Mouse (Mus musculus) cerebellum, adult 2 months (tissue): ENCODE data around the gene Fermt3.

Experiments used
- CTCF ChIP-seq: fragments of 200-500 bp; IDR thresholded peaks from 2 replicates; pipeline ENCODE4 v1.5.1; 2011; ENCODE audit warnings: low read depth, mild to moderate bottlenecking, control low read depth, low read length, moderate library complexity, borderline replicate concordance; ENCODE audit not compliant: insufficient read depth
- POLR2A ChIP-seq: fragments of 200-500 bp; IDR thresholded peaks from 2 replicates; pipeline ENCODE4 v1.6.1; 2011; ENCODE audit warnings: low read length, control low read depth, borderline replicate concordance; ENCODE audit not compliant: insufficient read depth

DNA sequence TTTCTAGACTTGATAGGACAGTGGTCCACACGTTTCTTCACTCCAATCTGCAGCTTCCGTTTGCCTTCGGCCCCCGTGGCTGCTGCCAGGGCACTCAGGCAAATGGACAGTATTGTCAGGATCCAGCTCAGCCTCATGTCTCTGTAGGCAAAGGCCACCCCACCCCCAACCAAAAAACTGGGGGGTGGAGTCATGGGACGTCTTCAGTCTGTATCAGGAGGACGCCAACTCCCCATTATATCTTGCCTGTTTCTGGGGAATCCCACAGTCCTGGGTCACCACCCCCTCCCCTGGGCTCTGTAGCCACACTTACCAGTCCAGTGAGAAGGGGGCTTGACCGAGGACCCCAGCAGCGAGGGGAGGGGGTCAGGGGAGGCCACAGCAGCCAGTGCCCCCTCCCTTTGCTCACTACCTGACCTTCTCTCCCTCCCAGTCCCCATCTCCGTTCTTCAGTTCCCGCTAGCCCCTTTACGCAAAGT lies 40.2 kb downstream of the Fermt3 start:
- no peak for TF ChIP-seq CTCF
- TF ChIP-seq POLR2A, result no peak
